Mouse (Mus musculus) c-Kit-positive CD71-positive TER-119-negative erythroid progenitor cells, embryonic 14.5 days (primary cell): Measurements from ENCODE around the gene Entpd6.

Experiments used
- DNase-seq: peaks from one replicate; pipeline ENCODE4 v3.0.0-alpha.2; 2013; ENCODE audit warnings: low read depth

The Entpd6 gene

DNA sequence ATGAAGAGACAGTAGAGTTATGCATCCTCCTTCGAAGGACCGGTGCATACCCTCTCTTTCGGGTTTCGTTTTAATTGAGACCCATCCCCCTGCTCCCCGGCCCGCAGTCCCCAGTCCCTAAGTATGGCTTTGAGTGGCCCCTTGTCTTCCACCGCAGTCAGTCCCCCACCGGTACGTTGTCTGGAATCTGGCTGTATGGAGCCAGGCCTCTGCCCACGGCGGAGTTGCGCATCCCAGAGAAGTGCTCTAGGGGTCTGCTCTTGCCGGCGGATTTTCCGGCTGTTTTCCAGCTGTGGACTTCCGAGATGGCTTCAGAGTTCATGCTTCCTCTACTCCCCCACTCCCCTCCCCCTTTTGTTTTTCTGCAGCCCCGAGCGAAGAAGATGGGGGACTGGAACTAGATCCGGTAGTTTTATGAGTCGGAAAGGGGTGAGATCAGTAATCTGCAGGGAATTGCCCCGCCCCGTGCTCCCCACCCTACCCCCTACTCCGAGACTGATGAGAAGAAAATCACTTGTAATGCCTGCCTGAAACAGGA, 38.5 kb downstream of the Entpd6 start:
- no peak for DNase-seq

DNA sequence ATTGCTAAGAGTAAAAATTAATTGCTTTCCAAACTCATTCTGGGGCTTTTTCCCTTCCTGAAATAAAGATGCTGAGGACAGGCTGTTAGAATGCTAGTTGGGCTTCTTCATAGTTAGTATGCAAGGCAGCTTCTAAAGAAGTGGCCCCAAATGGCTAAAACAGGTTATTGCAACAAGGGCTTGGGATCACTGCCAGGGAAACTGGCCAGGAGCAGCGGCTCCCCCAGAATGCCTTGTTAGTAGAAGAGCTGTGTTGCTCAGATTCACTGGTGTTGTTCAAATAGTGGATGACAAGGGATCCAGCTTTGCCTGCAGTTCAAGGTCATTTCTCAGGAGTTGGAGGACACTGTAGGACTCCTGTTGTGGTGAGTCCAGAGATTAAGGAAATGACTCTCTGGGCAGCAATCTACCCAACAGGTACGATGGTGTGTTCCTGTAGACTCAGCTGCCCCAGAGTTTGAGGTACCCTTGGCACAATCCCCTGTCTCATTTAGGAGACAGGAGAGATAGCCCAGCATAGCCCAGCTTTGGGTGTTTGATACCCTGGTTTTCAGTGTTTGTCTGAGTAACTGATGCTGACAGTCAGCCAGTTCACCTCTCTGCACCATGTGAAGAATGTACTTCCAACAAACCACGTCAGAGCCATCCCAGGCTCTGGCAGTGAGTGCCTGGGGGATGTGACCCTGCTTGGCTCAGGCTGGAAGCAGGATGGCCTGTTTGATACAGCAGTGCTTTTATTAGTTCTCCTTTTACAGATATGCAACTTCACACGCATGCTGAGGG, 40.1 kb downstream of the Entpd6 start:
- DNase-seq = no peak

DNA sequence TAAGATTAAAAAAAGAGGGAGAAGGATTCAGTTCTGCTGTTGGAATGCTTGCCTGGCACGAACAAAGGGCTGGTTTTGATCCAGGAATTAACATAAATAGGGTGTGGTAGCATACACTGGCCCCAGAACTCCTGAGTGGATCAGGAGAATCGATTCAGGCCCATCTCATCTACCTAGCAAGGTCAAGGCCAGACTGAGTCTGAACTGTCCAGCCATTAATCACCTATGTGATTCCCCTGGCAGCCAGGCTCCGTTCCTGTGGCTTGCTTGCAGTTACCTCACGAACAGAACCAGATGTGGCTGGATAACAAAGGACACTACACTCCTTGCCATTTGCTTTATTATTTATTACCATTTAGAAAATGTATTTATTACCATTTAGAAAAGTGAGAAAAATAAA, 44.5 kb downstream of the Entpd6 start:
- no peak for DNase-seq

DNA sequence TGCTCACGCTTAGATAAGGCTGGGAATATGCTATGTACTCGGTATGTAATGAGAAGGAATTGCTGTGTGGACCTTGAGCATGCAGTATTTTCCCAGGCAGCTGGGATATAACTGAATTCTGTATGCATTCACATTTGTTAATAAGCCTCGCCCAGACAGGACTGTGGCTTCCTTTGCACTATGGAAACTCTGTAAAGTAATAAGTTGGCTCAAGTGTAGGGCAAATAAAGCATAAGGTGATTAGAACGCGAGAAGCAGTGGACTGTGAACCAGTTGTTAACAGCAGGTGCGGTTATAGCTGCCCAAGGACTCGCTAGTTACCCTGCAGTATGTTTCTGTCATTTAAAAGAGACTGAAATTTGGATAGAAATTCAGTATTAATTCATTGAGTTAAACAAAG, 49.2 kb downstream of the Entpd6 start:
- DNase-seq = no peak

DNA sequence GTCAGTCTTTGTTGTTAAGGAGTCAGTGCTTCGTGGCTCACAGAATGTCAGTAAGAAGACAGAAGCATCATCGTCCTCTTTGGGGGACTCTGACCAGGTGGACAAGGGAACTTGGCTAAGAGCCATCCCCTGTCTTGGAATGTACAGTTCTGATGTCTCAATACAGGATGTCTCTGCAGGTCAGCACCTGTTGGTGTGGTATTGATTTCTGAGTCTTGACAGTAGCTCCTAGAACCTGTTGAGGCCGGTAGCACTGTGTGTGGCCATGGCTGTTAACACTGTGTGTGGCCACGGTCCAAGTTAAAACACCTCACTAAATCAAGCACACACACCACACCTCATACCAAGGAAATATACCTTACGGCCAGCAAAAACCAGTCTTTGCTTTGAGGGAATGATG, 51.8 kb downstream of the Entpd6 start:
- DNase-seq = no peak

DNA sequence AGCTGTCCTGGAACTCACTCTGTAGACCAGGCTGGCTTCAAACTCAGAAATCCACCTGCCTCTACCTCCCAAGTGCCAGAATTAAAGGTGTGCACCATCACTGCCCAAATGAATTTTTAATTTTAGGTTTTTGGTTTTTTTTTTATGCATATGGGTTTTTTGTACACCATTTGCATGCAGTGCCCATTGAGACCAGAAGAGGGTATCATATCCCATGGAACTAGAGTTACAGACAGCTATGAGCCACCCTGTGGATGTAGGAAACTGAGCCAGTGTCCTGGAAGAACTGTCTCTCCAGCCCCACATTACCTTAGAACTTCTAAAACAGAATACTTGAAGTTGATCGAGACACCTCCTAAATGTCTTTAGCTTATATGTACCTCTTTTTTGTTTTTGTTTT, 54.2 kb downstream of the Entpd6 start:
- peak; percentile 29 for DNase-seq

DNA sequence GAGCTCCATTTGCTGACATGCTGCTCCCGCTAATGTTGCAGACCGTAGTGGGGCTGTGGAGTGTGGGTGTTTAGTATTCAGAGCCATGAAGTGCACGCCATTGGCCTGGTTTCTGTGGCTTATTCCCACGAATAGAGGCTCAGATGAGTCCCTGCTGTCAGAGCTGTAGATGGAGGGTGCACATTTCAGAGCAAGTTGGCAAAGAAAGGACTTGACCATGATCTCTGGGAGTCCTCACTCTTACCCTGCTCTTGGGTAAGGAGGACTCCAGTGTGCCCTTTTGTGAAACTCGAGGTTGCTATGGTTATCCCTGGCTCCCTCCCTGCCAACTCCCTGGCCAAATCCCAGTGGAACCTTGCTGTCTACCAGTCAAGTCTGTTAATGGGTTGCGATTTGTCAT, 59.5 kb downstream of the Entpd6 start:
- no peak for DNase-seq

DNA sequence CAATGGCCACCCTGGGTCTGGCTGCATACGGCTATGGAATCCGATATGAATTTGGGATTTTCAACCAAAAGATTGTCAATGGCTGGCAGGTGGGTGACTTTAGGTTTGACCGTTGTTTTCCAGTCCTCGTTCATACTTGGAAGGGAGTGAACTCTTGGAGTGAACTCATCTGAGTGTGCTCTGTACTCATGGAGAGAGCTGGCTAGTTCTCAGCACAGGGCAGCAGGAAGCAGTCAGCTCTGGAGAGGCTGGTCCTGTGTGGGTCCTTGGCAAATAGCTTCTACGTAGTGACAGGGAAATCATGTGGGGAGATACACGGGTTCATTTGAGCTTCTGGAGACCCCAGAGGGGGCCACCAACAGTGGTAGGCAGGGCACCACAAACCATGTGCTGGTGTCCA, 60.0 kb downstream of the Entpd6 start:
- no peak for DNase-seq

DNA sequence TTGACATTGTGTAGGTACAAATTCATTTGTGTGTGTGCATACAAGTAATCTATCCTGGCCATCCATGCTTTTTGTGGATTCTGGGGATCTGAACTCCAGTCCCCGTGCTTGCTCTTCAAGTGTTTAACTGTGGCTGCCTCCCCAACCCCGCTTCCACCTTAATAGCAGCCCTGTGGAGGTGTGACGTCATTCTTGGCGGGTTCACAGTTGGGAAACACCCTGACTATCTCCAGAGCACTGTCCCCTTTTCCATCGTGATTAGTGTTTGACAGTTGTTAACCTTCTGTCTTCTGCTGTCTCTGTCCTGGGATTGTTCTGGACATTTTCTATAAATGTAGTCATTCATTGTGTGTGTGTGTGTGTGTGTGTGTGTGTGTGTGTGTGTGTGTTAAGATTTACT, 61.8 kb downstream of the Entpd6 start:
- DNase-seq = peak; percentile 40

DNA sequence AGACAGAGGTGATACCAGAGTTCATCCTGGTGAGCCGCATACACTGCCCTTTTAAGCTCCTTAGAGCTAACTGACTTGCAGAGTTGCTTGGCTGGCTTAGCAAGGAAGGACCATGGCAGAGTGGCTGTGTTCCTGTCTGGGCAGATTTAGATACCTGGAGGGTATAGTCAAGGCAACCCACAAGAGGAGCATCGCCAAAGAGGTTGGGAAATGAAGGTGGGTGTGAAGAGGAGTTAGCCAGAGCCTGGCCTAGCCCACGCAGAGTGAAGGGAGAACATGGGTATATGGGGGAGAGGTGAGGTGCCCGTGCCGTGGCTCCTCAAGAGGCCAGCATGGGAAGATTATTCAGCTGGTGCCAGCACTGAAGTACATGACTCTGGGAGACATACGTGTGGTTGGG, 64.0 kb downstream of the Entpd6 start:
- no peak for DNase-seq

DNA sequence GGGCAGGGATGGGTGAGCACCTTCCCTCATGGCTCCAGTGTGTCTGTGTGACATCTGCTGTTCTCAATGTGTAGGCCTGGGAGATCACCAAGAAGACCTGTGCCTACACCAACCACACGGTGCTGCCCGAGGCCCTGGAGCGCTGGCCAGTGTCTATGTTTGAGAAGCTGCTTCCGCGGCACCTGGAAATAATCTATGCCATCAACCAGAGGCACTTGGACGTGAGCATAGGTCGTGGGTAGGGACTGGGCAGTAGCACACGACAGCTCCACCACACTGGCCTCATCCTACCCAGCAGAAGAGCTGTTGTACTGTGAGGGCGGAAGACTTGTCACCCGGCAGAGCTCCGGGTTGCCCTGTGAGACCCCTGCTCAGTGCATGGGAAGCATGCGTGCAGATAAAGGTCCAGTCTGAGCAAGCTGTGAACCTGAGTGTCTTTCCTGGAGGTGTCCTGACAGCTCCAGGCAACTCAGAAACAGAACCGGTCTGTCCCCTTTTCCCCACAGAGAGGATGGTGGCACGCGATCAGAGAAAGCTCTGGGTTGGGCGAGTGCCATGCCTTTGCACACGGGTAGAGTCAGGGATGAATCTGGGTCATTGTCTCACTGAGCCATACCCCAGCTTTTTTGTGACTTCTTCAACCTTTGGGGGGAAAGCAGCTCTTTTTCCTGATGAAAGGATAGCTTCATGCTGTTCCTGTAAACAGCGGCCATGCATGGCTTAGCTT, 68.0 kb downstream of the Entpd6 start:
- no peak for DNase-seq

DNA sequence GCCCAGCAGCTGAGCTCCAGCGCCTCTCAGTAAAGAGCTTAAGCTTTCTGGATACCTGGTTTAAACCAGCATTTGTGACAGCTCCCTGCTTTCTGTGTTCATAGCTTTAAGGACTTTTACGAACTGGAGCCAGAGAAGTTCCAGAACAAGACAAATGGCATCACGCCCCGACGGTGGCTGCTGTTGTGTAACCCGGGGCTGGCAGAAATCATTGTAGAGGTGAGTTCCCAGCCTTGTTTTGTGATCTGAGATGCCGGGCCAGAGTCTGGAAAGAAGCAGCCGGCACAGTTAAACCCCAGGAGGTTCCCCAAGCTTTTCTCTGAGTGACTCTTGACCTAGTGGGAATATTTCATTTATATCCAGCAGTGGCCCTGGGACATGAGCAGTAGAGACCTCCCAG, 69.9 kb downstream of the Entpd6 start:
- DNase-seq = no peak

DNA sequence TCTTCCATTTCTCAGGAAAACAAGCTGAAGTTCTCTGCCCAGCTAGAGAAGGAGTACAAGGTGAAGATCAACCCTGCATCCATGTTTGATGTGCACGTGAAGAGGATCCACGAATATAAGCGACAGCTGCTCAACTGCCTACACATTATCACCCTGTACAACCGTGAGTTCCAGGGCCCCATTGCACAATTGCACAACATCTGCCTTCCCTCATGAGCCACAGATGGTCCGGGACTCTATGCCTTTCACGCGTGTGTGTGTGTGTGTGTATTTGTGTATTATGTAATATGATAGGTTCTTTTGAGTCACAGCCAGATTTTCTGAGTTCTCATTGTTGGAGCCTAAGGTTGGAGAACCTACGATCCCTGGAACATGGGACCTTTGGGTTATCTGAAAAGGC, 71.9 kb downstream of the Entpd6 start:
- DNase-seq = no peak
